Mouse (Mus musculus) mouse embryonic stem cell (cell line): ENCODE results near the gene Grik4.
"Not testable (repeated sequence)": the region's sequence is repeated elsewhere in the genome, so short reads cannot be mapped to it uniquely, and the experiment has no call there.

Experiments
- in situ Hi-C, 2 experiments: fragments of 300-500 bp; cut with MboI; formaldehyde crosslinking; loops; 1 replicate in 1 of 2; 3 replicates in 1 of 2; pipeline ENCODE4 v1.14.3; 2019 to 2020; ENCODE audit warnings: low sequenced_read_pairs in 2 of 2, low pct_unique_long_range_greater_than_20kb in 1 of 2, mixed read lengths in 1 of 2; ENCODE audit not compliant: unreplicated experiment in 1 of 2

Gene Grik4

DNA sequence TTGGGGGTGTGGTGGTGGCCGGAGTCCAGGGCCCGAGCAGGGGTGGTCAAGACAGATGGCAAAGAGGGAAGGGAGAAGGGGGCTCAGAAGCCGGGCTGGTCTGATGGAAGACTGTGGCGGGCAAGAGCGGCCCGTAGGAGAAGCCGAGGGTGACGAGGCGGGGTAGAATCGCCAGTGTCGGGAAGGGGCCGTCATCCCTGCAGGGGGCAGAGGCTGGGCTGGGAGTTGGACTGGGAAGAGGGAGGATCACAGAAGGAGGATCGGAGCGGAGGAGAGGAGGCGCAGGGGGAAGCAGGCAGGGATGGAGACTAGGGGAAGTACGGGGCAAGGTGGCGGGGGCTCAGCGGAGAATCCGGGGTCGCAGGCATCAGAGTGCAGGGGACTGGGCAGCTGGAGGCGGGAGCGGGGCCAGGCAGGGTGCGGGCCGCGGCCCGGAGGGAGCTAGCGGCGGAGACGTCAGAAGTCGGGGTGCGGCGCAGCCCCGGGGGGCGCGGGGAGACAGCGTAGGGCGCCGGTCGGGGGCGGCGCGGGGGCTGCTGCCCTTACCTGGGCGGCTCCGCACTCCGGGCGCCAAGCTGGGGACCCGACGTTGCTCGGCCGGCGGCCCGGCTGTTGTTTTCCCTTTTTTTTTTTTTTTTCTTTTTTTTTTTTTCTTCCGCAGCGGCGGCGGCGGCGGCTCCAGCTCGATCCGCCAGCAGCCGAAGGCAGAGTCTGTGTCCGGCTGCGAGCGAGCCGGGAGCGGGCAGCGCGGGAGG lies at the start of gene Grik4:
TSS of gene Grik4 (minus strand) at position 713 of the 755 bp plus-strand sequence.
- in situ Hi-C loops, result loop anchor here (10.0 to 25.0 kb wide), 5 partner anchors 249 to 619 kb away; no protein-coding TSS in a partner anchor

DNA sequence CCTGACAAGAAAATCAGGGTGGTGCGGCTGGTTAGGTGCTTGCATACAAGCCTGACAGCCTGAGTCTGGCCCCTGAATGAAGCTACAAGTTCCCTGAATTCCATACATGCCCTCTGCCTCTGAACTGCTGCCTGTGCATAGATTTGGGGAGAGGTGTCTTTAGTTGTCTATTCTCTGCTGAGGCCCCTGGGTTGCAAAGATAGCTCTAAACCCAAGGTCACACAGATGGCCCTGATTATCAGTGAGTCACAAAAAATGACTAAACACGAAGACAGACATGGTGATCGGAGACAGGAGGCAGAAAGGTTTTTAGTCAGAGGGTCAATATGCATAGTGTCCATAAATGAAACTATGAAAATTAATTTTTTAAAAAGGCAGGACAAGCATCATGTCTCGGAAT lies 49.4 kb upstream of the Grik4 start:
- in situ Hi-C loops, result no loop called here

DNA sequence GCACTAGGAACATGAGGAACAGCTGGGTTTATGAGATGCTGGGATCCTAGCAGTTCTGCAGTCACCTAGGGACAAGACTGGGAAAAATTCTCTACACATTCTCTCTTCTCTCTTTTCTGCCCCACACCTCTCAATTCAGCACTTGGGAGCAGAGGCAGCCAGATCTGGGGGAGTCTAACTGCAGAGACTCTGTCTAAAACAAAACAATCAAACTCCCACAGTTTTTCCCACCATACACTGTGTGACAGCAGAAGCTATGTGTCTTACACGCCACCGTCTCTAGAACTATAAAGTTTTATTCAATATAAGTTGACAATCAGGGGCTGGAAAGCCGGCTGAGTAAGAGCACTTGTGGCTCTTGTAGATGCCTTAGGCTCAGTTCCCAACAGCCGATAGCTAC lies 43.7 kb upstream of the Grik4 start:
- in situ Hi-C loops, result no loop called here

DNA sequence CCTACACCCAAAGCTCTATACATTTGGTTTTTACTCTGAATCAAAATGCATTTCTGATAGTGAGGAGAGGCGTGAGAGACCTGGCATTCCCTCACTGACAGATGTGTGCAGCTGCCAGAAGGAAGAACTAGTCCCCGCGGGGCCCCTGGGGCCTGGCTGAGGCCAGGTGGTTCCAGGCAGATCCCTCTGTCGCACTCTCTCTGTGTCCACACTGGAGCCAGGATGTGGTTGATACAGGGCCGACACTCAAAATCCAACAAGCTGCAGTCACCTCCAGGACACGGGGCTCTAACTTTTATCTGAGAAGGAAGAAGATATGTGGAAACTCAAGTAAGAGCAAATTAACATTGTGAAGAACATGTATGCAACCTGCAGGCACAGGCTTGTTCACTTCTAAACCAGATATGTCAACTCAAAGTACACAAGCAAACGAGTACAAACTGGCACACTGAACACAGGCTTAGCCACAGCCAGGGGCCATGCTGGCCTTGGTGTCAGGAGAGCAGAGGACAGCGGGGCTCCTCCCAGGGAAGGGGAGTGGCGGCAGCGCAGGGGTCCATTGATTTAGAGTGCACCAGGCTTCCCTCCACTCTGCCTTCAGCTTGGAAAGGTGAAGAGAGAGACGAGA lies 24.7 kb upstream of the Grik4 start:
- in situ Hi-C loops, result no loop called here

DNA sequence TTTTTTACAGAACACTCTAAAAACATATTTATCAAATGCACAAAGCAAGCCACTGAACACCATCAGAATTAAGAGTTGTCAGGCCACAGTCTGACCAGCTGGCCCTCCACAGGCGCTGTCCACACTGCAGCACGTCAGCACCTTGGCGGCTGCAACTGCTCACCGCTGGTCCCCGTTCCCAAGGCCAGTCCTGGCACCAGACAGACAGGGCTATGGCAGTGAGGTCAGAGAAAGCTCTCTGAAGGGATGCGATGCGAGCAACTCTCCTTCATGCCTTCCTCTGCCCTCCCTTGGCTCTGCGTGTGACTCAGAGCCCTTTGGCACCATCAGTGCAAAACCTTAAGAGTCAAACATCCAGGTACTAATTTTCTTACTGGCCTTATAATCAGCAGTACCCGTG lies 23.4 kb upstream of the Grik4 start:
- in situ Hi-C loops, result no loop called here

DNA sequence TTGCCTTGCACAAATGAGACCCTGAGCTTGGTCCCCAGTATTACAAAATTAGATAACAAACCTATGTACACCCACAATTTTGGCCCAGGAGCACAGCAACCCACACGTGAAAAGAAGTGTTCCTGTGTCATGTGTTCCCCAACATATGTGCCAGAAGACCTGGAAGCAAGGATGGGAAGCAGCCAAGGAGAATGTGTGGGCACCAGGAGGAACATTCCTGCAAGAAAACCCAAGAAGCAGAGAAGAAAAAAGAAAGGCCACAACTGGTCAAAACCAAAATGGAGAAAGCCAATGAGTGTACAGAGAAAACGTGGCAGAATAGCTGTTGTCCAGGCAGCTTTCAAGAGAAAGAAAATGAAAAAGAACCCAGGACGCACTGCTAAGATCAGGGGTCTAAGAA lies 20.5 kb upstream of the Grik4 start:
- in situ Hi-C loops, result not testable (repeated sequence)

DNA sequence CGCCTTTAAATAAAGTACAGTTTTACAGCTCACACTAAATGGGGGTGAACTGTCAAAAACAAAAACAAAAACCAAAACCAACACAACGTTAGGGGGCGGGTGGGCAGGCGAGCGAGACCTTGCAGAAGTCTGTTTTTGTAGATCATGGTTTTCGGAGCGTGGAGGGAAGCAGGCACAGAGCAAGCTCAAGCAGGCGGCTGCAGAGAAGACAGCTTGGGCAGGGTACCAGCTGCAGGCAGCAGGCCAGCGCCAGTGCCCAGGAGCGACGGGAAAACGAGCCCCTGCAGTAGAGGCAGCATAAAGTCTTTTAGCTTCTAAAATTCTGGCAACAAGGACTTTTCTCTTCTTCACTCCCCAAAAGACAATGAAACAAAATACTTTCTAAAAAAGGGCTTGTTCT lies 20.1 kb upstream of the Grik4 start:
- in situ Hi-C loops, result no loop called here

DNA sequence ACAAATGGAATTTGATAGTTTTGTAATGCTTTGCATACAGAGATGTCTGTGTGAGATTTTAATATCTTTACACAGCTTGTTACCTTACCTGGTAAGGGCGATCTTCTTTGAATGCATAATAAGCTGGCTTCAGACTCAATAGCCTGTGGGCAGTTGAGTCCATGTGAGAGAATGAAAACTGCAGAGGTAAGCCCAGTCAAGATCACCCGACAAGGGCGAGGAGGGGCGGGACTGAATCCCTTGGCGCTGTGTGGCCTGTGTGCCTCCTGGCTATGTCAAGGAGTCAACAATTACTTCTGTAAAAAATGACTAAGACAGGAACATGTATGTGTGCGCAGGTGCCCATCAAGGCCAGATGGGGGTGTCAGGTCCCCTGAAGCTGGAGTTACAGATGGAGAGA lies 18.2 kb upstream of the Grik4 start:
- in situ Hi-C loops, result no loop called here

DNA sequence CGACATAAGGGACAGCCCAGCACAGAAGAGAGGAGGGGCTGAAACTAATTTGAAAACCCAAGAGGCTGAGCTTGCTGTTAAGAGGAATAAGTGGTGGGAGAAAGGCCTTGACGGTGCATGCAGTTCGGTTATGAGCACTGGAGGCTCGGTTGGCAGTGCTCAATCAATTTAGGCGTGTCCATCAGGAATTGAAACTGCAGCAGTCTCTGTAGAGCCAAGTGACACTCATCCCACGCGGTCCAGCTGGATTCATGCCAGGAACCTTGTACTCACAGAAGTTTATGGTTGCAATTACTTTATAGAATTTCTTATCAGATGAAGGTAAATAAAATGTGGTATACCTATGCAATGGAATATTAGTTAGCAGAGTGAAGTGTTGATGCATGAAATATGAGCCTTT lies 14.1 kb upstream of the Grik4 start:
- in situ Hi-C loops, result no loop called here

DNA sequence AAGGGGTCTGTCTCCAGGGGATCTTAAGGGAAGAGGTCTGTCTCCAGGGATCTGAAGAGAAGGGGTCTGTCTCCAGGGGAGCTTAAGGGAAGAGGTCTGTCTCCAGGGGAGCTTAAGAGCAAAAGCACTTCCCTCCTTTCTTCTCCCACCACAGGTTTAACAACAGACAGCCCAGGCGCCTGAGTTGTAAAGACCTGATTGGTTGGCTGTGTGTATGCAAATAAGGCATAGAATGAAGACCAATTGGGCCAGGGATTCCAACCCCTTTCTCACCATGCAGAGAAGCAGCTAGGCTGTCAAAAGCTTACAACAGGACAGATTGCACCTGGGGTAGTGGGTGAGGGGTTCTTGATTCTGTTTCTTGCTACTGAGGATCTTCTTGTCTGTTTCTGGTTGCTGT lies 4.1 kb upstream of the Grik4 start:
- in situ Hi-C loops, result loop anchor here (10.0 to 25.0 kb wide), 5 partner anchors 254 to 624 kb away; no protein-coding TSS in a partner anchor

DNA sequence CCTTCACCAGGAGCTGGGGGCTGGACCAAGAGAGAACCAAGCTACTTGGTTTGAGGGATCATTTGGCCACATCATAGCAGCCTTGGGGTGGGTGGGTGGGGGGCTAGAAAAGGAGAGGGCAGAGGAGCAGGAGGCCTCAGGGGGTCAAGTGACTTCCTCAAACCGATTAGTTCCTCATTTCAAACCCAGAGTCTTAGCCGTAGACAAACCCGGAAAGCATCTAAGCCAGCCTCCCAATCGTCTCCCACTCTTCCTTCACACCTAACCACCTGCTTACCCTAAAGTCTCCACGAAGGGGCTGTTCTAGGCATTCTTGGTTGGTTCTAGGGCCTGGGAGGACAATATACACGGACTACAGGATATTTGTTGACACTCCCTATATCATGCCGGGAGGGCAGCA lies 881 bp upstream of the Grik4 start:
- in situ Hi-C loops, result loop anchor here (10.0 to 25.0 kb wide), 5 partner anchors 250 to 620 kb away; no protein-coding TSS in a partner anchor

DNA sequence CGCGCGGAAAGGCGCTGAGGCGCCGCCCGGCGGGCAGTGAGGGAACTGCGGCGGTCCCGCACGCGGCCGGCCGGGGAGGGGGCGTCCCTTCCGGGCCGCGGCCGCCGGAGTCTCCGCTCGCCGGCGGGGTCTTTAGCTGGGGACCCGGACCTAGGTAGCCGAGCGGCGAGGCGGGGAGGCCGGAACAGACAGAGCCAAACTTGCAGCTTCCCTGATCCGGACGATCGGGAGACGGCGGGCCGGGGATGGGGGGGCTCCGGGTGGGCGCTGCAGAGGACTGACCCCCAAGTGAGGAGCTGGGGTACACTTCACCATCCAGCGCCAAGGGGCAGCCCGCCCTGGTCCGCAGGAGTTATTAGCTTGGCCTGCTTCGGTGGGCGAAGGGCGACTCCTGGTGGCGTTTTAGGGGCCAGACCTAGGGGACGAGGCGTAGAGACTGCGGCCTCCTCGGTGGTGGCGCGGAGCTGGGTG lies 278 bp upstream of the Grik4 start:
- in situ Hi-C loops, result loop anchor here (10.0 to 25.0 kb wide), 5 partner anchors 250 to 620 kb away; no protein-coding TSS in a partner anchor

DNA sequence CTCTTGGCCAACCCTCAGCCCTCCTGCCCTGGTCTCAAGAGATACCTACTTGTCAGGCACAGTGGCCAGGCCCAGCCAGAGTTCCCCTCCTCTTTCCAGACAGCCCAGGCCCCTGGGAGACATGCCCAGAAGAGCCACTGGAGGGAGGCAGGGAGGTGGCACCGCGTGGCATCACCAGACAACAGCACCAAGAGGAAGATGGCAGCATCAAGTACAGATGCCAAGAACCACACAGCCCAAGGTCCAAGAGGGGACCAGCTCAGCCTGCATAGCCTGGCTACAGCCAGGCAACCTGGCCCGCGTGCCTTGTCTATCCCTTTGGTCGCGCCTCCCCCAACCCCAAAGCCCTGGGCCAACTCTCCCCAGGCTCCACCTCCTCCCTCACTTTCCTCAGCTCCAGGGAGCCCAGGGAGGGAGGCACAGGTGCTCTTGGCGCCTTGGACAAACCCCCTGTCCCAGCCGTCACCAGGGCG lies 1.2 kb downstream of the Grik4 start:
- in situ Hi-C loops, result loop anchor here (10.0 to 25.0 kb wide), 5 partner anchors 248 to 618 kb away; no protein-coding TSS in a partner anchor

DNA sequence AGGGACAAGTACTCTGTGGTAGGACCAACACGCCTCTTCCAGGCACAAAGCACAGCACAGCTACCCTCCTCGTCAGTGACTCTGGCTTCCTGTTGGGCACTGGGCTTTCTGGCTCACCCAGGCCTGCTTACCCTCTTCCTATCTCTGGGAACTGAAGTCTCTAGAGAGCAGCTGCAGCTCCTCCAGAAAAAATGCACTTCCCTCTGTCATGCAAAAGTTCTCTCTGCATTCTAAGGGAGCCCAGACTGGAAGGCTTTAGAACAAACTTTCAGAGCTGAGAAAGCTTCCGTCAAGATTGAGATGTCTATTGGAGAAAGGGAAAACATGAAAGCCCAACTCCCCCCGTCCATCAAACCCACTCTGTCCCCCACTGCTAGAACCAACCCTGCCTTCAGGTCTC lies 2.1 kb downstream of the Grik4 start:
- in situ Hi-C loops, result loop anchor here (10.0 to 25.0 kb wide), 5 partner anchors 247 to 617 kb away; no protein-coding TSS in a partner anchor

DNA sequence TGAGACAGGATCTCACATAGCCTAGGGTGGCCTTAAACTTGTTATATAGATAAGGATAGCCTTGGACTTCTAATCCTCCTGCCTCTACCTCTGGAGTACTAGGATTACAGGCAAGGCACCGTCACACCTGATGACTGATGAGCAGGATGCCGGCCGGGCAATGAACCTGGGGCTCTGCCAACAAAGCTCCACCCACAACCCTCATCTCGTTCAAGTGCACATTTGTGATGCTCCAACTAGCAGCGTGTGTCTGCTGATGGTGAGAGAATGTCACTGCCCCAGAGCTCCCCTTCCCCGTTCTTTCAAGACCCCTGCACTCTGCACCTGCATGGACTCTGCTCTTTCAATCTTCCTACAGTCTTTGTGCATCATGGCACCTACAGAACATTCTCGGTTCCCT lies 12.1 kb downstream of the Grik4 start:
- in situ Hi-C loops, result loop anchor here in 1 of 2 experiments (25.0 kb wide), 2 partner anchors 370 to 595 kb away; no protein-coding TSS in a partner anchor

DNA sequence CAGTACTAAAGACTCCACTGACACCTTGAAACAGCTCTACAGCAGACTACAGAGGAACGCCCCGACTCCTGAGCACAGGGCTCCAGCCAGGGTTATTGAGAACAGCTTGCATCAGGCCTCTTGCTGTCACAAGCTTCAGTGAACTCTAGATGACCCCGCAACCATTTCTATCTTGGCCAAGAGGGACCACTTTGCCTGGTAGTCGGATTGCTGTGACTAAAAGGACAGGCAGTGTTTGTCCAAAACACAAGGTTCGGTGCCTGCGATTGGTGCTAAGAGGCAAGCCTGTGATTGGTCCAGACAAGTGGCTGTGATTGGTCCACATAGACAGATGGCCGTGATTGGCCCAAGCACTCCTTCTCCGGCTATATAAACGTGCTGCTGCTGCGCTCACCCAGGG lies 16.8 kb downstream of the Grik4 start:
- in situ Hi-C loops, result loop anchor here (10.0 to 25.0 kb wide), 3 partner anchors 143 to 590 kb away; no protein-coding TSS in a partner anchor

DNA sequence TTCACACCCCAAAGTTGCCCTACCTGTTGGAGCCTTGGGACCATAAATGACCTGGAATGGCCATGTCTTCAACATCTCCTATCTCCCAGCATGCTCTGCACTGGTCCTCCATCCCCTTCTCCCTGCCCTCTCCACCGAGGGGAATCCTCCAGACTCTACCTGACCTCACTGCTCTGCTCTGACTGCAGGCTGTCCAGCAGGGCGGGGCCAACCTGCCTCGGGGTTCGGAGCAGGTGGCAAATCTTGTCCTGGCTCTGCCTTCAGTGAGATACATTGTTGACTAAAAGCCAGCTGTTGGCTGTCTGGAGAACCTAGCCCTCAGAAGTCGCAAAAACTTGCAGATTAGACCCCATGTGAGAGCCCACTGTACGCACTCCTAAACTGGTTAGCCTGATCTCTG lies 17.7 kb downstream of the Grik4 start:
- in situ Hi-C loops, result loop anchor here (10.0 to 25.0 kb wide), 3 partner anchors 142 to 589 kb away; no protein-coding TSS in a partner anchor

DNA sequence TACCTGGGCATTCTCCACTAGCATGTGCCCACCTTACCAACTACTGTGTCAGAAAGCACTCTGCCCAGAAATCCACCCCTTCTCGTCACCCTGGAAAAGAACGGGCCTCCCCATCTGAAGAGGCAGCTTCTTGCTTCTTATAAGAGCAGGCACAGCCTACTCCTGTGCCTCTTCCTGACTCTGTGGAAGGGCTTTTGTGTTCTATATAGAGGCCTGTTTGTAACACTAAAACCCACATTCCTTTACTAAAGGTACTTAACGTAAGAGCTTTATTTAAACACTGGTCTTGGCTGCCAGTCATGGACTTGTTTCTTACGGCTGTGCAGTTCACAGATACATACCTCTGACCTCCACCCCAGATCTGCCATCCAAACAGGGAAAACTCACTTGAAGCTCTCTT lies 22.5 kb downstream of the Grik4 start:
- in situ Hi-C loops, result loop anchor here in 1 of 2 experiments (10.0 kb wide), 1 partner anchor 137 kb away; no protein-coding TSS in a partner anchor

DNA sequence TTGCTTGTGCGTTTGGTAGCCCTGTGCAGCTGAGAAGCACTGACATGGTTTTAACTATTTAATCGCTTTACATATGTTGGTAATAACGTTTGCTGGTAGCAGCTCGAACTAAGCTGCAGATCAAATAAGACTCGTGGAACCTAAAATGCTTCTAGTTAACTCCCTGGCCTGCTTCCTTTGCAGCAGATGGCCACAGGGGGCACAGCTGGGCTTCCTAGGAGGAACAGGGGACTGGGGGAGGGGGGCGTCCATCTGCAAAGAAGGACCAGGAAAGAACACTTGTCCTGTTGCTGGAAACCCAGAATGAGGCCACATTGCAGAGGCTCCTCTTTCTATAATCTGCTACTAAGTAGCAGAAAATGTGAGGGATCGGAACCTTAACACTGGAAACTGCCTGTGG lies 24.1 kb downstream of the Grik4 start:
- in situ Hi-C loops, result loop anchor here in 1 of 2 experiments (10.0 kb wide), 1 partner anchor 135 kb away; no protein-coding TSS in a partner anchor
